Mouse (Mus musculus): ENCODE measurements around the gene Gm10057.
"Not testable (repeated sequence)": the region's sequence is repeated elsewhere in the genome, so short reads cannot be mapped to it uniquely, and the experiment has no call there.

Gm10057 gene

DNA sequence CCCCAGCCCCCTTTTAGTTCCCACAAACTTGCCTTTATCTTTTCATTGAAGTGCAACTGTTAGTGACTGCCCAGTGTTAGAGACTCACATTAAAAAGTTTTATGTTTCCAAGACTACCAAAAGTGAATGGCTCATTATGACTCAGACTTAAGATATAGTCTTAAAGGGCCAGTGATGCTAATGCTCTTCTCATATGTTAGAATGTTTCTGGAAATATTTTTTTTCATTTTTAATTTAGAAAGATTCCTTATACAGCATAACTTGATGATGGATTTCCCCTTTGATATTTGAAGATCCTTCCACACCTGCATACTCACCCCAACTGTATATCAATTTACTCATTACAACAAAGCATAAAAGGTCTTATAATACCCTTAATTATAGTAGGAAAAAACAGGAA is at the start of gene Gm10057:
Gene Gm10057 (minus strand): TSS at position 101 of the 400 bp plus-strand sequence.
- DNase-seq (ENCODE audit: low spot score in 2 of 2), result not testable (repeated sequence)

DNA sequence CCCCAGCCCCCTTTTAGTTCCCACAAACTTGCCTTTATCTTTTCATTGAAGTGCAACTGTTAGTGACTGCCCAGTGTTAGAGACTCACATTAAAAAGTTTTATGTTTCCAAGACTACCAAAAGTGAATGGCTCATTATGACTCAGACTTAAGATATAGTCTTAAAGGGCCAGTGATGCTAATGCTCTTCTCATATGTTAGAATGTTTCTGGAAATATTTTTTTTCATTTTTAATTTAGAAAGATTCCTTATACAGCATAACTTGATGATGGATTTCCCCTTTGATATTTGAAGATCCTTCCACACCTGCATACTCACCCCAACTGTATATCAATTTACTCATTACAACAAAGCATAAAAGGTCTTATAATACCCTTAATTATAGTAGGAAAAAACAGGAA is 21.1 kb downstream of the Gm10057 start, which contains the start of gene 4921511M17Rik:
Gene 4921511M17Rik (minus strand): TSS at position 101 of the 400 bp plus-strand sequence.
- DNase-seq (ENCODE audit: low spot score in 2 of 2), result not testable (repeated sequence)

DNA sequence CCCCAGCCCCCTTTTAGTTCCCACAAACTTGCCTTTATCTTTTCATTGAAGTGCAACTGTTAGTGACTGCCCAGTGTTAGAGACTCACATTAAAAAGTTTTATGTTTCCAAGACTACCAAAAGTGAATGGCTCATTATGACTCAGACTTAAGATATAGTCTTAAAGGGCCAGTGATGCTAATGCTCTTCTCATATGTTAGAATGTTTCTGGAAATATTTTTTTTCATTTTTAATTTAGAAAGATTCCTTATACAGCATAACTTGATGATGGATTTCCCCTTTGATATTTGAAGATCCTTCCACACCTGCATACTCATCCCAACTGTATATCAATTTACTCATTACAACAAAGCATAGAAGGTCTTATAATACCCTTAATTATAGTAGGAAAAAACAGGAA is 42.3 kb downstream of the Gm10057 start, which contains the start of gene Samt1:
Gene Samt1 (minus strand): TSS at position 101 of the 400 bp plus-strand sequence.
- not testable (repeated sequence) for DNase-seq (ENCODE audit: low spot score in 2 of 2)
